Mouse (Mus musculus): ENCODE measurements at regions not wholly inside any gene's neighbourhood (a gene's known extent, or its start where the extent isn't known, plus 50 kb on each side); places are given as distances from the start of the nearest gene placed in this dataset.
A peak's percentile ranks its signal among the peaks of the same experiment; 100 is the strongest.

DNA sequence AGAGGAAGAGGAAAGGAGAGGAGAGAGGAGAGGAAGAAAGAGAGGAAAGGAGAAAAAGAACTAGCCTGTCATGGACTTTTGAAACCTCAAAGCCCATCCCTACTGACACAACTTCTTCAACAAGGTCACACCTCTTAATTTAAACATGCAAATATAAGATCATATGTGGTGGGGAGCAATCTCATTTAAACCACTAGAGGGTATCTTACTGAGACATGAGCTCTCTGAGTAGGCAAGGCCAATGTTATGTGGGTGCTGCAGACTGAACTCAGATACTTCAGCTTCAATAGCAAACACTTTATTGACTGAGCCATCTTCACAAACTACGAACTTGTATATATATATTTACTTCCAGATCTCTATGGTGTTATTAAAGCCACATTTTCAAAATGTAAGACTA is 156.9 kb downstream of the Mex3b start:
- no peak for DNase-seq (ENCODE audit: low spot score)

GRCm38 (mm10) chr7:83031101-83031500 is 164.0 kb downstream of the Mex3b start:
- DNase-seq (ENCODE audit: low spot score): no peak

- no peak for DNase-seq (ENCODE audit: low spot score)
Measured at GRCm38 (mm10) chr7:83032025-83032424, 164.9 kb downstream of the Mex3b start.

DNA sequence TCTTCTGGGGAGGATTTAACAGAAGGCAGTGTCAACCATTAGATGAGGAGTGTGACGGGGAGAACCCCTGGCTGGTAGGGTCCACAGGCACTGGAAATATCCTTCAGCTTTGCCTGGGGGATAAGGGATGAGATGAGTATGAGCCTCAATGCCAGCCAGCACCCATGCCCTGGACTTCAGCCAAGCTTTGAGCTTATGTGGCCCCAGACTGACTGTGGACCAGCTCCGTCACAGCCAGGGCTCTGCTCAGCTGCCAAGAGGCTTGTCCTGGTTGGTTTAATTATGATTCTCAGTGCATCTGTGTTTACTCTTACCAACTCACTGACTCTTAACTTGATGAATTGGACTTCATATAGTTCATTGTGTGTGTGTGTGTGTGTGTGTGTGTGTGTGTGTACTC is 165.8 kb downstream of the Mex3b start:
- DNase-seq (ENCODE audit: low spot score): no peak

GRCm38 (mm10) chr7:83035190-83035589 is 168.1 kb downstream of the Mex3b start:
- DNase-seq (ENCODE audit: low spot score): no peak

DNA sequence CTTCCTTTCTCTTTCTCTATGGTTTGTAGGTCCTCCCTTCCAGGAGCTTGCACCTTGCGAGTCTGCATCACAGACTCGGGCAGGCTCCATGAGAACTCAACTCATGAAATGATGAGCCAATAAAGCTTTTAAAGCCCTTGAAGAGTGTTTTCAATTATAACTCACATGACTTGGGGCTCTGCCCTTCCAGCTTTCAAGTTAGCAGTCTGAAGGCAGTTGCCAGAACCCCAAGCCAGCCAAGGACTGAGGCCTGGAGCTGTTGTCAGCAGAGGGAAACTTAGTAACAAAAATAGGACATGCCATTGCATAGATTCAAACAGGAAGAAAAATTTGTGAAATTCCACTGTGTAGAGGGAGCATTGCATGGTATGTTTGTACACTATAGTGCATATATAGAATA is 169.3 kb downstream of the Mex3b start:
- no peak for DNase-seq (ENCODE audit: low spot score)

- peak; percentile 75 for DNase-seq (ENCODE audit: low spot score)
Measured at GRCm38 (mm10) chr7:83037100-83037499, 170.0 kb downstream of the Mex3b start.

GRCm38 (mm10) chr7:83037714-83038113 is 170.6 kb downstream of the Mex3b start:
- no peak for DNase-seq (ENCODE audit: low spot score)

DNA sequence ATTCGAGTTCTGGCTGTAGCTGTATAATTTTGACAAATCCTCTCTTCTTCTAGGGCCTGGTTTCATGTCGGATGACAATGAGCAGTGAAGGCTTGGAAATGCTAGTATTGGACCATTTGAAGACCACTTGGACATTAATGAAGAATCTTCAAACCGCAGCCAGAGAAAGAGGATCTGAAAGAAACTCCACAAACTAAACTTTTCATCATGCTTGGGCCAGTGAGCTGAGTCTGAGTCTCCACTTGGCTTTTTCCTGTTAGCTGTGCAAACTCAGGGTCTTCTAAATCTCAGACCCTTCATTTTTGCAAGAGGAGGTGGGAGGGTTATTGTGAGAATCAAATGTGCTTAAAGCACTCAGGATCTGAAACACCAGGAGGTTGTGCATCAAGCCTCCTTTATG is 176.6 kb downstream of the Mex3b start:
- no peak for DNase-seq (ENCODE audit: low spot score)

DNA sequence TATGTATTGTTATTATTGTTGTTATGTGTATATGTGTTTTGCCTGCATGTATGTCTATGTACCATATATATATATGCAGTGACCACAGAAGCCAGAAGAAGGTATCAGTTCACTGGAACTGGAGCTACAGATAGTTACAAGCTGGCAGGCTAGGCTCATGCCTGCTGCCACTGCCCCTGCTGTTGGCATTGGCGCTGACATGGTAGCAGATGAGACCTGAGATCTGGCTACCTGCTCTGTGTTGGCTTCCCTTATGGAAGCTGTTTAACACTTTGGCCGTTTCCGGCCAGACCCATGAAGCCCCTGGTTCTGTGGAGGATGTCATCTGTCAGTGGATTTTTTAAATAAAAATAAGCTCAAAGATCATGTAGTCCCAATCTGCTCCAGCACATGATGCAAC is 178.1 kb downstream of the Mex3b start:
- no peak for DNase-seq (ENCODE audit: low spot score)

DNA sequence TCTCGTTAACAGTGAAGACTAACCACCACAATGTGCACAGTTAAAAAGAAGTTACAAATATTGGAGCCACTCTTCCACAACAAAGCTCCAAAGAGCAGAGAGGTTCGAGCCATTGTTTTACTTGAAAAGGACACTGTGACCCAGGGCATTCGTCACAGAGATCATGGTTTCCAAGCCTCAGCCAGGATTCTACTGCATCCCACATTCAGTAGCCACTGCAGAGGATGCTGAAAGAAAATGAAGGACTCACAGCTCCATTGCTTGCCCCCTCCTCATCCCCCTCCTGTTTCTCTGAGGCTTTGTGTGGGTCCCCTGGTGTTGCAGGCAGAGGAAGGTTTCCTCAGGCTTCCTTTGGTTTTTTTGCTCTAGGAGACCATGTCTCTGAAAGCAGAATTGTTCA is 182.9 kb downstream of the Mex3b start:
- no peak for DNase-seq (ENCODE audit: low spot score)

GRCm38 (mm10) chr7:83050833-83051497 is 183.8 kb downstream of the Mex3b start:
- no peak for DNase-seq (ENCODE audit: low spot score)

GRCm38 (mm10) chr7:83056101-83056935 is 189.2 kb downstream of the Mex3b start:
- no peak for DNase-seq (ENCODE audit: low spot score)

GRCm38 (mm10) chr7:83060318-83060717 is 193.2 kb downstream of the Mex3b start:
- no peak for DNase-seq (ENCODE audit: low spot score)

DNA sequence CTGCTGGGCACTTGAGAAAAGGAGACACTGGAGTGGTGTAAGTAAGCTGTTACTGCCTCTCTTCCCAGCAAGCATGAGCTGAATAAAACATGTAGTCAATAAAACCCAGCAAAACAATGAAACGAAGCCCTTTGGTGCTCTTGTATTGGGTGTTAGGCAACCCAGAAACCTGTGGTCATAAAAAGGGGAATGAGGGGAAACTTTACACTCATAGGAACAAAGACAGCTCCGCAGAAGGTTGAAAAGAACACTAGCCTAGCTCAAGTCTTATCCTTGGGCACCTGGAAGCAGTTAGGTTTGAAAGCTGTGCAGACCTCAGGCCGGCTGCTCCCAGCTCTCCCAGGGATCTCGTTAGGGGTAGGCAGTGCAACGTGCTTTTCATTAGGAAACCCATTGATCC is 193.6 kb downstream of the Mex3b start:
- DNase-seq (ENCODE audit: low spot score): peak; percentile 66

- DNase-seq (ENCODE audit: low spot score): no peak
Measured at GRCm38 (mm10) chr7:83061197-83061893, 194.2 kb downstream of the Mex3b start.

- DNase-seq (ENCODE audit: low spot score): no peak
Measured at GRCm38 (mm10) chr7:83061894-83062477, 194.9 kb downstream of the Mex3b start.

DNA sequence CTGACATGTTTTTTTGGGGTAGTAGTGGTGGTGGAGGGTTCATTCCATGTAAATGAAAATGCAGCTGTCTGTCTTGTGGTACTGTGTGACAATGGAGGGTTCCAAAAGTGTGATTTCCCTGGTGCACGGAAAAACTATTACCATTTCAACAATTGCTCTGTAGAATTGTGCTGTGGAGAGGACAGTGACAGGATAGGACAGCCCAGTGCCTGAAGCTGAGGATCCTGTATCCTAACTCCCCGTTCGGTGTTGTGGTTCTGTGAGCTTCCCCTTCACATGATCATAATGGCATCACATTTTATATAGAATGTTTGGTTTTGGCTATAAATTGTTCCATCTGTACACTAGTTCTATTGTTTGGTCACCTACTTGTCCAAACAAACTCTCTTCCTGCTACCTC is 196.4 kb downstream of the Mex3b start:
- DNase-seq (ENCODE audit: low spot score): no peak

GRCm38 (mm10) chr7:83065341-83065740 is 198.2 kb downstream of the Mex3b start:
- no peak for DNase-seq (ENCODE audit: low spot score)

DNA sequence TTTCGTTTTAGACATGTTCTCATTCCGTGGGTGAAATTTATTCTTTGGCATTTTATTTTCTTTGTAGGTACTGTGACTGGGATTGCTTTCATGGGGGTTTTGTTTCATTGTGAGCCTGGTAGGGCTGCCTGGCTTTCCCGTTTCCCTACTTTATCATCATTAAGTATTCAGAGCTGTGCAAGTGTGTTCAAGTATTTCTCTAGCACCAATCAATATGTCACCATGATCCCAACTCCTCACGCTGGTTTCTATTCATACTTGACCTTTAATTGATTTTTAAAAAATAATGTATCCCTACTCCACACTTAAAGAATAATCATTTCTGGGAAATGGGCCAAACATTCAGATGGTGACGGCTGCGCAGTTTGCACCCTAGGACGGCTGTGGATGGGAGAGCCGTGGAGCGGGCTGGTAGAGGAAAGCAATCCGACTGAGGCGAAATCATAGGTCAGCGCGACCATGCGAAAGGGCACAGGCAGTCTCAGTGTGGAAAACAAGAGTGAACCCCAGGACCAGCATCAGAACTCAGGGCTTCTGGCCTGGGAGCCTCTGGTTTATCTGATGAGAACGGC is 207.4 kb downstream of the Mex3b start:
- no peak for DNase-seq (ENCODE audit: low spot score)

- DNase-seq (ENCODE audit: low spot score): no peak
Measured at GRCm38 (mm10) chr7:83075159-83075952, 208.2 kb downstream of the Mex3b start.
